Mouse (Mus musculus): ENCODE data around the gene Dusp12. TPM values are rescaled to one million over a fixed set of nuclear protein-coding genes. Genes with fewer than 3 reads are reported as not detected.

Gene Dusp12
- polyA plus RNA-seq, 1 experiment, result 45.9 TPM

DNA sequence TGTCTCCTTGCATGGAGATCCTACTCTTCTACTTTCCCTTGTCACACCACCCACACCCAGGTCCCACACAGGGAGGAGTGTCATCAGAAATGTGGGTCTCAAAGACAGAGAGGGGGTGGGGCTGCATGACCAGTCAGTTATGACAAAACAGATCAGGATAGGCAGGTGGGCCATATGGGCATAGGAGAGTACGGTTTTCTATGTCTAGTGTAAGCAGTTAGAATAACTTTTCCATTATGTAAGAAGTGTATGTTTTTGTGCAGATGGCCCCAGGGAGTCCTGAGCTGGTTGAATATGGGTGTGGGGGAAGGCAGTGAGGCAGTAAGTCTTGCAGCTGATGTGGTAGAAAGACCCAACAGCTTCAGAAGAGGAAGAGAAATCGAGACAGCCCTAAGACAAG, 43.1 kb upstream of the Dusp12 start:
- H3K36me3 ChIP-seq (ENCODE audit: control insufficient read depth, insufficient read depth, low read length, poor library complexity, severe bottlenecking), result no peaks in the 10 kb centered on the region
- H3K4me3 ChIP-seq (ENCODE audit: low read depth, low read length), result no peak overlapping the region
- H3K9ac ChIP-seq (ENCODE audit: low read depth, poor library complexity, severe bottlenecking), result no peak overlapping the region
- H3K27ac ChIP-seq (ENCODE audit: insufficient read depth, low read length), result no peak overlapping the region
- H3K27me3 ChIP-seq (ENCODE audit: control insufficient read depth, insufficient read depth, low read length, poor library complexity, severe bottlenecking), result no peaks in the 10 kb centered on the region
- TF ChIP-seq EP300 (IDR thresholded peaks at IDR 0.05; ENCODE audit: insufficient read depth, low read depth, low read length) (no peak), CTCF (IDR thresholded peaks at IDR 0.05; ENCODE audit: low read depth, low read length) (no peak), POLR2A (IDR thresholded peaks at IDR 0.05; ENCODE audit: insufficient read depth, low read length) (no peak)
- H3K4me1 ChIP-seq (ENCODE audit: control insufficient read depth, insufficient read depth, low read length), result no peaks in the 10 kb centered on the region
- H3K9me3 ChIP-seq (replicated peaks; ENCODE audit: control insufficient read depth, insufficient read depth, low read length, poor library complexity, severe bottlenecking), result no peaks in the 10 kb centered on the region

DNA sequence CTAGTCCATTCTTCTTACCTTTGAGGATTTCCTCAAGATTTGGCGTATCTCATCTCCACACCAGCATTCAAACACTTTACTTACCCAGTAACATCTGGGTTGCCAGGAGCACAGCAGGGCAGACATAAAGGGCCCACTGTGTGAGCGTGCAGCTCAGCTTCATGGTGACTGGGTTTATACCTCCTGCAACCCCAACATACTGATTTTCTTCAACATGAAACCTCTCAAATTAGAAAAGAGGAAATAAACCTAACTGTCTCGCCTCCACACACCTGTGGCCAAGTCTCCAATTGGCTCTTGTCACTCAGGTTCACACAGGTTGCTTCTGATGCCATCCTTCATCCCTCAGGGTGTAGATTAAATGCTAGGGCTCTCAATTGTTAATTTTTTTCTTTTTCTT, 42.0 kb upstream of the Dusp12 start, which contains the start of gene Fcrla:
Gene Fcrla (minus strand): TSS at position 206 of the 400 bp plus-strand sequence.
- Histone ChIP-seq H3K4me1 (ENCODE audit: control insufficient read depth, insufficient read depth, low read length) (no peaks in the 10 kb centered on the region), H3K36me3 (ENCODE audit: control insufficient read depth, insufficient read depth, low read length, poor library complexity, severe bottlenecking) (no peaks in the 10 kb centered on the region), H3K9me3 (replicated peaks; ENCODE audit: control insufficient read depth, insufficient read depth, low read length, poor library complexity, severe bottlenecking) (no peaks in the 10 kb centered on the region), H3K27me3 (ENCODE audit: control insufficient read depth, insufficient read depth, low read length, poor library complexity, severe bottlenecking) (no peaks in the 10 kb centered on the region), H3K27ac (ENCODE audit: insufficient read depth, low read length) (no peak within 1 kb of the TSS), H3K4me3 (ENCODE audit: low read depth, low read length) (no peak within 1 kb of the TSS), H3K9ac (ENCODE audit: low read depth, poor library complexity, severe bottlenecking) (no peak within 1 kb of the TSS)
- no peak for TF ChIP-seq EP300 (IDR thresholded peaks at IDR 0.05; ENCODE audit: insufficient read depth, low read depth, low read length)
- no peak for TF ChIP-seq POLR2A (IDR thresholded peaks at IDR 0.05; ENCODE audit: insufficient read depth, low read length)

DNA sequence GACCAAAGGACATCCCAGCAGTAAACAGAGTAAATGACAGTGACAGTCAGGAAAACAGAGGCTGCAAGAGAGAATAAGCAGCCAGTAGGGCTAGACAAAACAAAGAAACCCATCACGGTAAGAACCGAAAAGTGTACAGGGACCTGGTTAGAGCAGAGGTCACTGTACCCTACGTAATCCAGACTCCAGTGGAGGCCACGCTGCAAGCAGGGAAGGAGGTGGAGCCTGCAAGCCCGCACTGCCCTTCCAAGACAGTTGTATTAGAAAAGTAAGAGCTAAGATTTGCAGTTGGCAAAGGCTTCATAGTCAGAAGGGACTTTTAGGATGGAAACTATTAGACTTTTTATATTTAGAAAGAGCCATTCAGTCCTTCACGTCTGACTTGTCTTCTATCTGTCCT, 41.6 kb upstream of the Dusp12 start:
- H3K27me3 ChIP-seq (ENCODE audit: control insufficient read depth, insufficient read depth, low read length, poor library complexity, severe bottlenecking), result no peaks in the 10 kb centered on the region
- no peaks in the 10 kb centered on the region for H3K9me3 ChIP-seq (replicated peaks; ENCODE audit: control insufficient read depth, insufficient read depth, low read length, poor library complexity, severe bottlenecking)
- no peaks in the 10 kb centered on the region for H3K4me1 ChIP-seq (ENCODE audit: control insufficient read depth, insufficient read depth, low read length)
- H3K36me3 ChIP-seq (ENCODE audit: control insufficient read depth, insufficient read depth, low read length, poor library complexity, severe bottlenecking), result no peaks in the 10 kb centered on the region
- H3K9ac ChIP-seq (ENCODE audit: low read depth, poor library complexity, severe bottlenecking), result no peak overlapping the region
- H3K27ac ChIP-seq (ENCODE audit: insufficient read depth, low read length), result no peak overlapping the region
- no peak overlapping the region for H3K4me3 ChIP-seq (ENCODE audit: low read depth, low read length)
- TF ChIP-seq EP300 (IDR thresholded peaks at IDR 0.05; ENCODE audit: insufficient read depth, low read depth, low read length) (no peak), CTCF (IDR thresholded peaks at IDR 0.05; ENCODE audit: low read depth, low read length) (no peak), POLR2A (IDR thresholded peaks at IDR 0.05; ENCODE audit: insufficient read depth, low read length) (no peak)

DNA sequence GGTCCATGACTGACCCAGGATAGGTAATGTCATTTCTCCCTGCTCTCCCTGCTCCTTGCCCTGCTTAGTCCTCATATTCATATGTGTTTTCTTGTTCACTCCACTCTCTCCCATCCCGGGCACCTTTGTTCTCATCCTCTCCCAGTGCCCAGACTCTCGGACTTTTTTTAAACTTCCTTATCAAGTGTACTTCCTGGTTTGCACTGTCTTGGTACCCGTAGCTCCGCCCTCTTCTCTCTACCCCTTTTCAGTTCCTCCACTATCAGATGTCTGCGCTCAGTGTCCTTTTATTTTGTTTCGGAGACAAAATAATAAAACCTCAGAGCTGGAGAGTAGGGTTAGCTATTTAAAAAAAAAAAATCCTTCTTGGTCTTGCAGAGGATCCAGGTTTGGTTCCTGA, 39.1 kb upstream of the Dusp12 start:
- no peak for TF ChIP-seq CTCF (IDR thresholded peaks at IDR 0.05; ENCODE audit: low read depth, low read length)
- TF ChIP-seq EP300 (IDR thresholded peaks at IDR 0.05; ENCODE audit: insufficient read depth, low read depth, low read length), result no peak
- TF ChIP-seq POLR2A (IDR thresholded peaks at IDR 0.05; ENCODE audit: insufficient read depth, low read length), result no peak
- Histone ChIP-seq H3K9me3 (replicated peaks; ENCODE audit: control insufficient read depth, insufficient read depth, low read length, poor library complexity, severe bottlenecking) (no peaks in the 10 kb centered on the region), H3K36me3 (ENCODE audit: control insufficient read depth, insufficient read depth, low read length, poor library complexity, severe bottlenecking) (no peaks in the 10 kb centered on the region), H3K9ac (ENCODE audit: low read depth, poor library complexity, severe bottlenecking) (no peak overlapping the region), H3K4me3 (ENCODE audit: low read depth, low read length) (no peak overlapping the region), H3K27ac (ENCODE audit: insufficient read depth, low read length) (no peak overlapping the region), H3K4me1 (ENCODE audit: control insufficient read depth, insufficient read depth, low read length) (no peaks in the 10 kb centered on the region), H3K27me3 (ENCODE audit: control insufficient read depth, insufficient read depth, low read length, poor library complexity, severe bottlenecking) (no peaks in the 10 kb centered on the region)

DNA sequence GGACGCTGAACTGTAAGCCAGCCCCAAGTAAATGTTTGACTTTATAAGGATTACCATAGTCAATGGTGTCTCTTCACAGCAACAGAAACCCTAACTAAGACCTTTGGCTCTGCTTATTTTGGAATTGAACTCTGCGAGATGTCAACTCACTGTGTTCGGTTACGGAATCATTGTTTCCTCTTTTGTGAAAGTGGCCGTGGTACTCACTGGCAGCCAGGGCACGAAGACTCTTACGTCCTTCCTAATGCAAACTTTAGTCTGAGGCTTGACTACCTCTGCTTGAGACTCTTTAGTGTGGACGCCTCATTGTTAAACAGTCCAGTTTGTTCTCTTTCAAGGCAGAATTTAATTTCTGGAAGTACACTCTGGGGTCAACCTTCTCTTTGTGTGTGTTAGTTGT, 34.0 kb upstream of the Dusp12 start:
- no peak overlapping the region for H3K4me3 ChIP-seq (ENCODE audit: low read depth, low read length)
- TF ChIP-seq CTCF (IDR thresholded peaks at IDR 0.05; ENCODE audit: low read depth, low read length) (no peak), POLR2A (IDR thresholded peaks at IDR 0.05; ENCODE audit: insufficient read depth, low read length) (no peak), EP300 (IDR thresholded peaks at IDR 0.05; ENCODE audit: insufficient read depth, low read depth, low read length) (no peak)
- H3K27ac ChIP-seq (ENCODE audit: insufficient read depth, low read length), result no peak overlapping the region

DNA sequence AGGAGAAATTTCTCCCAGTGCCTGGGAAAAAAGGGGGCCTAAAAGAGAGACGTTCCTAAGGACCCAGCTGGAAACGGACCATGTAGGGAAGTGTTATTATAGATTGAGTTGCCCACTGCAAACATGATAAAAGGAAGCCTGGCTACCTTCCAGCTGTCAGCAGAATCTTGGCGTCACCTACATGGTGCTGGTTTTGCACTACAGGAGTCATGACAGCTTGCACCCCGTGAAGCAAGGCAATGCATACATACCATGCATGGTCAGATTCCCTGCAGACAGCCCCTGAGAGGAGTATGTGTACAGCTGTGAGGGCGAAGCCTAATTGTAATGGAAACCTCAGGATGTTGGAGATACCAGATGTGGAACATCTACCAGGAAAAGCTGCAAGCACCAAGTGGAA, 30.3 kb upstream of the Dusp12 start:
- no peak for TF ChIP-seq EP300 (IDR thresholded peaks at IDR 0.05; ENCODE audit: insufficient read depth, low read depth, low read length)
- no peak for TF ChIP-seq POLR2A (IDR thresholded peaks at IDR 0.05; ENCODE audit: insufficient read depth, low read length)
- no peak for TF ChIP-seq CTCF (IDR thresholded peaks at IDR 0.05; ENCODE audit: low read depth, low read length)
- Histone ChIP-seq H3K36me3 (ENCODE audit: control insufficient read depth, insufficient read depth, low read length, poor library complexity, severe bottlenecking) (no peaks in the 10 kb centered on the region), H3K4me3 (ENCODE audit: low read depth, low read length) (no peak overlapping the region), H3K27ac (ENCODE audit: insufficient read depth, low read length) (no peak overlapping the region), H3K9me3 (replicated peaks; ENCODE audit: control insufficient read depth, insufficient read depth, low read length, poor library complexity, severe bottlenecking) (no peaks in the 10 kb centered on the region), H3K4me1 (ENCODE audit: control insufficient read depth, insufficient read depth, low read length) (no peaks in the 10 kb centered on the region), H3K9ac (ENCODE audit: low read depth, poor library complexity, severe bottlenecking) (no peak overlapping the region), H3K27me3 (ENCODE audit: control insufficient read depth, insufficient read depth, low read length, poor library complexity, severe bottlenecking) (no peaks in the 10 kb centered on the region)

More for the DNA sequence above, 34.0 kb upstream of the Dusp12 start:
- Histone ChIP-seq H3K36me3 (ENCODE audit: control insufficient read depth, insufficient read depth, low read length, poor library complexity, severe bottlenecking) (no peaks in the 10 kb centered on the region), H3K9me3 (replicated peaks; ENCODE audit: control insufficient read depth, insufficient read depth, low read length, poor library complexity, severe bottlenecking) (no peaks in the 10 kb centered on the region), H3K4me1 (ENCODE audit: control insufficient read depth, insufficient read depth, low read length) (no peaks in the 10 kb centered on the region), H3K9ac (ENCODE audit: low read depth, poor library complexity, severe bottlenecking) (no peak overlapping the region), H3K27me3 (ENCODE audit: control insufficient read depth, insufficient read depth, low read length, poor library complexity, severe bottlenecking) (no peaks in the 10 kb centered on the region)
